Mouse (Mus musculus) ES-E14 (cell line): ENCODE data around the gene Tbc1d16. TPM values are rescaled to one million over a fixed set of nuclear protein-coding genes. Genes with fewer than 3 reads are reported as not detected.
"Not testable (repeated sequence)": the region's sequence is repeated elsewhere in the genome, so short reads cannot be mapped to it uniquely, and the experiment has no call there.

Experiments used
- DNase-seq: peaks from one replicate; pipeline ENCODE4 v3.0.0-alpha.2; 2013; ENCODE audit warnings: low read depth, low spot score
- H3K27ac ChIP-seq: 2 replicates; pipeline ENCODE4 v1.5.1; 2012; ENCODE audit warnings: low read depth, mild to moderate bottlenecking, low read length, moderate library complexity, mixed read lengths; ENCODE audit not compliant: poor library complexity, insufficient read depth, severe bottlenecking
- H3K36me3 ChIP-seq: 2 replicates; pipeline ENCODE4 v1.6.1; 2012; ENCODE audit warnings: mild to moderate bottlenecking, low read length, moderate library complexity, mixed read lengths; ENCODE audit not compliant: control insufficient read depth, poor library complexity, insufficient read depth, severe bottlenecking
- H3K4me1 ChIP-seq, 2 experiments: fragments of 150-350 bp in 1 of 2; sonication (generic) in 1 of 2; 2 replicates each; pipeline ENCODE4 v1.6.1; 2012; ENCODE audit warnings: low read length in 2 of 2, mild to moderate bottlenecking in 1 of 2, mixed read lengths in 1 of 2; ENCODE audit not compliant: control insufficient read depth in 2 of 2, insufficient read depth in 2 of 2, poor library complexity in 1 of 2
- H3K4me3 ChIP-seq, 2 experiments: fragments of 150-350 bp in 1 of 2; sonication (generic) in 1 of 2; 2 replicates each; pipeline ENCODE4 v1.5.1; 2012; ENCODE audit warnings: low read length in 2 of 2, low read depth in 1 of 2, mild to moderate bottlenecking in 1 of 2, mixed read lengths in 1 of 2; ENCODE audit not compliant: insufficient read depth in 1 of 2, poor library complexity in 1 of 2, severe bottlenecking in 1 of 2
- H3K9ac ChIP-seq: 2 replicates; pipeline ENCODE4 v1.6.1; 2012; ENCODE audit warnings: low read depth, mild to moderate bottlenecking, low read length, mixed read lengths; ENCODE audit not compliant: poor library complexity, insufficient read depth, severe bottlenecking
- H3K9me3 ChIP-seq: fragments of 150-350 bp; sonication (generic); 2 replicates; pipeline ENCODE4 v1.6.1; 2012; ENCODE audit warnings: low read depth, mild to moderate bottlenecking, low read length; ENCODE audit not compliant: control insufficient read depth, insufficient read depth
- CHD2 ChIP-seq: IDR thresholded peaks from 2 replicates; pipeline ENCODE4 v1.6.1; 2014; ENCODE audit warnings: mild to moderate bottlenecking, low read depth, low read length, inconsistent platforms
- HCFC1 ChIP-seq: IDR thresholded peaks from 2 replicates; pipeline ENCODE4 v1.6.1; 2012; ENCODE audit warnings: low read length, inconsistent platforms, borderline replicate concordance; ENCODE audit not compliant: insufficient read depth
- MAFK ChIP-seq: IDR thresholded peaks from 2 replicates; pipeline ENCODE4 v1.6.1; 2014; ENCODE audit warnings: mild to moderate bottlenecking, low read depth, low read length, inconsistent platforms; ENCODE audit not compliant: insufficient read depth
- ZC3H11A ChIP-seq: IDR thresholded peaks from 2 replicates; pipeline ENCODE4 v1.6.1; 2012; ENCODE audit warnings: low read depth, mild to moderate bottlenecking, inconsistent platforms, low read length, borderline replicate concordance
- ZNF384 ChIP-seq: IDR thresholded peaks from 2 replicates; pipeline ENCODE4 v1.6.1; 2012; ENCODE audit warnings: low read depth, low read length, inconsistent platforms
- in situ Hi-C, 2 experiments: fragments of 600-800 bp; cut with MboI; formaldehyde crosslinking; loops; one replicate each; pipeline ENCODE4 v1.15.1; 2025; ENCODE audit warnings: low sequenced_read_pairs in 2 of 2, inconsistent platforms in 1 of 2; ENCODE audit not compliant: unreplicated experiment in 2 of 2
- total RNA-seq: library from RNA; depleted of rRNA; stranded (reverse); fragments of 300-350 nt; gene quantifications from 2 replicates; pipeline ENCODE4 v1.2.3, GENCODE M21; 2012; rRNA removed

Tbc1d16 gene
- total RNA-seq, 1 experiment: 6.3 TPM

DNA sequence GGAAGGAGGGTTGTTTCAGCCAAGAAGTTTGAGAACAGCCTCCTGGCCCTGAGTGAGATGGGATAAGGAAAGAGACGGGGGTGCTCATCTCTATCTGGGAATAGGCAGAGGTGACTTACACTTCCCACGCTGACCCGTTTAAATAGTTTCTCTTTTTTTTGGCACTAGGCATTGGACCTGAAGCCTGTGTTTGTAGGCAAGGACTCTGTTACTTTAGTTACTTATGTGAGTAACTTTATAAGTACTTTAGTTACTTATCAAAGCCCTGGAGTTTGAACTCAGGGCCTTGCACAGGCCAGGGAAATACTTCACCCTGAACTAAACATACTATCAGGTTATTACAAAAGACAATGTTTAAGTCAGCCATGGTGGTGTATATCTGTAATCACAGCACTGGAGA lies 124.3 kb downstream of the Tbc1d16 start:
- Histone ChIP-seq H3K9me3 (no peaks in the 10 kb centered on the region), H3K4me3 (no peak overlapping the region), H3K9ac (no peak overlapping the region), H3K27ac (no peak overlapping the region), H3K36me3 (no peaks in the 10 kb centered on the region), H3K4me1 (no peaks in the 10 kb centered on the region)
- in situ Hi-C loops: no loop called here
- no peak for DNase-seq
- TF ChIP-seq ZC3H11A (no peak), MAFK (no peak), ZNF384 (no peak), HCFC1 (no peak), CHD2 (no peak)

GRCm38 (mm10) chr11:119100355-119100754 lies 127.9 kb downstream of the Tbc1d16 start:
- H3K27ac ChIP-seq, DNase-seq, H3K9ac ChIP-seq, in situ Hi-C loops, H3K36me3 ChIP-seq, H3K9me3 ChIP-seq, H3K4me1 ChIP-seq, H3K4me3 ChIP-seq: not testable (repeated sequence)
- peak; percentile 70 for TF ChIP-seq MAFK

DNA sequence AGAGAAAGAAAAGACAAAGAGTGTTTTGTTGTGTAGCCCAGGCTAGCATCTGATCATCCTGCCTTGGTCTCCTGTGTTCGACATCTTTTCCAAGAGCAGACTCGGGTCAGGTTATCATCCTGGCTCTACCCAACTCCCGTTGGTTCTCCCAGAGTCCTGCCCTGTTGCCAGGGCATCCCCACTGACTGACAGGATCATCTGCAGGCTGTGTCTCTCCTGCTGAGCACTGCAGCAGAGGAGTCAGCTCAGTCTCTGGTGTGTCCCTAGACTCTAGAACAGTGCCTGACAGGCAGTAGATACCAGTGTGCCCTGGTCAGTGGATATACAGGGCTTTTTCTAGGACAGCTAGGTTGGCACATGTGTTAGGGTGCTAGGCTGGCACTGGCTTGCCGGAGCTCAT lies 130.1 kb downstream of the Tbc1d16 start:
- TF ChIP-seq HCFC1: no peak
- TF ChIP-seq CHD2: no peak
- TF ChIP-seq ZNF384: no peak
- TF ChIP-seq ZC3H11A: no peak
- no peak for TF ChIP-seq MAFK
- no peak for DNase-seq
- in situ Hi-C loops: loop anchor here in 1 of 2 experiments (25.0 kb wide), 1 partner anchor 1139 kb away; the partner anchor contains the start of gene Bahcc1

GRCm38 (mm10) chr11:119095441-119095840 lies 132.9 kb downstream of the Tbc1d16 start:
- no peaks in the 10 kb centered on the region for H3K9me3 ChIP-seq
- H3K36me3 ChIP-seq: no peaks in the 10 kb centered on the region
- no peak for DNase-seq
- no peak overlapping the region for H3K4me3 ChIP-seq
- peaks cover 0 to 3% of the 10 kb centered on the region in 2 experiments; a peak in 1 of 4 replicates for H3K4me1 ChIP-seq
- TF ChIP-seq ZNF384 (no peak), MAFK (no peak), ZC3H11A (no peak)
- H3K27ac ChIP-seq: no peak overlapping the region
- in situ Hi-C loops: loop anchor here in 1 of 2 experiments (25.0 kb wide), 1 partner anchor 1142 kb away; the partner anchor contains the start of gene Bahcc1
- no peak overlapping the region for H3K9ac ChIP-seq

More for the DNA sequence above, 130.1 kb downstream of the Tbc1d16 start:
- no peak overlapping the region for H3K9ac ChIP-seq
- H3K4me3 ChIP-seq: no peak overlapping the region
- no peaks in the 10 kb centered on the region for H3K36me3 ChIP-seq
- H3K27ac ChIP-seq: no peak overlapping the region
- H3K4me1 ChIP-seq: no peaks in the 10 kb centered on the region
- no peaks in the 10 kb centered on the region for H3K9me3 ChIP-seq

GRCm38 (mm10) chr11:119093322-119093721 lies 135.0 kb downstream of the Tbc1d16 start:
- Histone ChIP-seq H3K9me3 (no peaks in the 10 kb centered on the region), H3K4me1 (peaks cover 0 to 3% of the 10 kb centered on the region in 2 experiments; a peak in 1 of 4 replicates), H3K27ac (no peak overlapping the region), H3K36me3 (no peaks in the 10 kb centered on the region), H3K4me3 (no peak overlapping the region), H3K9ac (no peak overlapping the region)
- TF ChIP-seq CHD2 (no peak), ZNF384 (no peak), ZC3H11A (no peak), HCFC1 (no peak), MAFK (no peak)
- DNase-seq: no peak
- in situ Hi-C loops: loop anchor here in 1 of 2 experiments (25.0 kb wide), 1 partner anchor 1144 kb away; the partner anchor contains the start of gene Bahcc1

Other genes starting within 250 kb of the Tbc1d16 start
- not detected in 2 replicates for gene Enpp7, start 240.3 kb downstream of the Tbc1d16 start, total RNA-seq
- gene Cbx2, start 205.5 kb downstream of the Tbc1d16 start, total RNA-seq: 12.6 and 13.9 TPM in 2 replicates
- gene Cbx8, start 187.5 kb downstream of the Tbc1d16 start, total RNA-seq: 1.1 and 1.2 TPM in 2 replicates
- 0.90 and 1.8 TPM in 2 replicates for gene Cbx4, start 142.3 kb downstream of the Tbc1d16 start, total RNA-seq
- 6.2 and 6.4 TPM in 2 replicates for gene Ccdc40, start 73 bp upstream of the Tbc1d16 start, total RNA-seq
- 69.3 and 116 TPM in 2 replicates for gene Gaa, start 39.4 kb upstream of the Tbc1d16 start, total RNA-seq
- 337 and 400 TPM in 2 replicates for gene Eif4a3, start 71.6 kb upstream of the Tbc1d16 start, total RNA-seq
- gene Card14, start 79.3 kb upstream of the Tbc1d16 start, total RNA-seq: 0.22 and 0.58 TPM in 2 replicates
- 3.4 and 4.9 TPM in 2 replicates for gene Sgsh, start 127.0 kb upstream of the Tbc1d16 start, total RNA-seq
- gene Slc26a11, start 127.1 kb upstream of the Tbc1d16 start, total RNA-seq: 4.4 and 7.4 TPM in 2 replicates
- 30.4 and 37.3 TPM in 2 replicates for gene Rnf213, start 164.6 kb upstream of the Tbc1d16 start, total RNA-seq